Mouse (Mus musculus): Measurements from ENCODE around the gene Trnp1. TPM values are rescaled to one million over a fixed set of nuclear protein-coding genes. Genes with fewer than 3 reads are reported as not detected.

Trnp1 gene
- polyA plus RNA-seq, 1 experiment from 2014 or later, result 4.3 TPM

GRCm38 (mm10) chr4:133489489-133490245 lies 8.7 kb downstream of the Trnp1 start:
- Histone ChIP-seq H3K27me3 (peaks cover 14% of the 10 kb centered on the region), H3K4me3 (no peak overlapping the region), H3K27ac (no peak overlapping the region), H3K4me2 (replicated peaks) (no peak overlapping the region), H3K36me3 (no peaks in the 10 kb centered on the region), H3K4me1 (peaks cover 19% of the 10 kb centered on the region), H3K9me3 (replicated peaks) (no peaks in the 10 kb centered on the region), H3K9ac (no peak overlapping the region)
- ATAC-seq (ENCODE audit: low FRiP score), result no peak
- WGBS, result 63% methylated on average over 4 of the region's 4 CpGs

- Histone ChIP-seq H3K4me1 (peaks cover 22% of the 10 kb centered on the region), H3K27me3 (peaks cover 15% of the 10 kb centered on the region), H3K4me3 (no peak overlapping the region), H3K9ac (no peak overlapping the region), H3K27ac (no peak overlapping the region), H3K4me2 (replicated peaks) (no peak overlapping the region), H3K36me3 (no peaks in the 10 kb centered on the region), H3K9me3 (replicated peaks) (no peaks in the 10 kb centered on the region)
- 80% methylated on average over 20 of the region's 20 CpGs for WGBS
- no peak for ATAC-seq (ENCODE audit: low FRiP score)
Observed at GRCm38 (mm10) chr4:133488619-133489392, 9.5 kb downstream of the Trnp1 start.

GRCm38 (mm10) chr4:133486673-133487357 lies 11.5 kb downstream of the Trnp1 start:
- 94% methylated on average over 26 of the region's 26 CpGs for WGBS
- peaks cover 22% of the 10 kb centered on the region for H3K27me3 ChIP-seq
- H3K4me1 ChIP-seq, result peaks cover 18% of the 10 kb centered on the region
- no peak overlapping the region for H3K4me2 ChIP-seq (replicated peaks)
- no peaks in the 10 kb centered on the region for H3K9me3 ChIP-seq (replicated peaks)
- H3K36me3 ChIP-seq, result no peaks in the 10 kb centered on the region
- no peak overlapping the region for H3K27ac ChIP-seq
- ATAC-seq (ENCODE audit: low FRiP score), result no peak
- no peak overlapping the region for H3K9ac ChIP-seq
- no peak overlapping the region for H3K4me3 ChIP-seq

GRCm38 (mm10) chr4:133485691-133486425 lies 12.5 kb downstream of the Trnp1 start:
- WGBS, result 88% methylated on average over 28 of the region's 28 CpGs

GRCm38 (mm10) chr4:133484266-133485025 lies 13.9 kb downstream of the Trnp1 start:
- Histone ChIP-seq H3K4me2 (replicated peaks) (peak overlapping the region; percentile 31), H3K27me3 (peaks cover 41% of the 10 kb centered on the region), H3K4me3 (no peak overlapping the region; the same call in 1 of the 2 replicates), H3K36me3 (no peaks in the 10 kb centered on the region), H3K9me3 (replicated peaks) (no peaks in the 10 kb centered on the region), H3K9ac (0 out of 2 replicates have a peak overlapping the region, but pooled peaks have one; percentile 25), H3K4me1 (peaks cover 12% of the 10 kb centered on the region), H3K27ac (no peak overlapping the region)
- ATAC-seq (ENCODE audit: low FRiP score), result no peak
- WGBS, result 13% methylated on average over 22 of the region's 22 CpGs

More at GRCm38 (mm10) chr4:133485691-133486425, 12.5 kb downstream of the Trnp1 start:
- Histone ChIP-seq H3K4me3 (no peak overlapping the region), H3K27ac (no peak overlapping the region), H3K9me3 (replicated peaks) (no peaks in the 10 kb centered on the region), H3K27me3 (peaks cover 32% of the 10 kb centered on the region), H3K4me1 (peaks cover 12% of the 10 kb centered on the region), H3K36me3 (no peaks in the 10 kb centered on the region), H3K9ac (no peak overlapping the region), H3K4me2 (replicated peaks) (no peak overlapping the region)
- ATAC-seq (ENCODE audit: low FRiP score), result no peak

GRCm38 (mm10) chr4:133482479-133482878 lies 15.9 kb downstream of the Trnp1 start:
- 77% methylated on average over 3 of the region's 3 CpGs for WGBS
- peaks cover 54% of the 10 kb centered on the region for H3K27me3 ChIP-seq
- ATAC-seq (ENCODE audit: low FRiP score), result no peak

GRCm38 (mm10) chr4:133481488-133481887 lies 16.9 kb downstream of the Trnp1 start:
- Histone ChIP-seq H3K36me3 (no peaks in the 10 kb centered on the region), H3K9ac (no peak overlapping the region), H3K9me3 (replicated peaks) (no peaks in the 10 kb centered on the region), H3K4me3 (no peak overlapping the region), H3K4me1 (peaks cover 11% of the 10 kb centered on the region), H3K27me3 (peaks cover 57% of the 10 kb centered on the region), H3K27ac (no peak overlapping the region), H3K4me2 (replicated peaks) (no peak overlapping the region)
- WGBS, result 42% methylated on average over 4 of the region's 4 CpGs
- ATAC-seq (ENCODE audit: low FRiP score), result no peak

More at GRCm38 (mm10) chr4:133482479-133482878, 15.9 kb downstream of the Trnp1 start:
- Histone ChIP-seq H3K4me2 (replicated peaks) (no peak overlapping the region), H3K4me1 (peaks cover 11% of the 10 kb centered on the region), H3K36me3 (no peaks in the 10 kb centered on the region), H3K27ac (no peak overlapping the region), H3K9me3 (replicated peaks) (no peaks in the 10 kb centered on the region), H3K4me3 (no peak overlapping the region), H3K9ac (no peak overlapping the region)

- peak overlapping the region; percentile 52 for H3K4me2 ChIP-seq (replicated peaks)
- no peak overlapping the region for H3K27ac ChIP-seq
- H3K4me1 ChIP-seq, result peaks cover 11% of the 10 kb centered on the region
- peak overlapping the region; percentile 46 for H3K4me3 ChIP-seq
- 45% methylated on average over 6 of the region's 6 CpGs for WGBS
- H3K9ac ChIP-seq, result 0 out of 2 replicates have a peak overlapping the region, but pooled peaks have one; percentile 36
- no peaks in the 10 kb centered on the region for H3K9me3 ChIP-seq (replicated peaks)
- H3K36me3 ChIP-seq, result no peaks in the 10 kb centered on the region
- ATAC-seq (ENCODE audit: low FRiP score), result no peak
- peaks cover 57% of the 10 kb centered on the region for H3K27me3 ChIP-seq
Observed at GRCm38 (mm10) chr4:133480754-133481153, 17.6 kb downstream of the Trnp1 start.

- H3K36me3 ChIP-seq, result no peaks in the 10 kb centered on the region
- H3K4me1 ChIP-seq, result peaks cover 11% of the 10 kb centered on the region
- WGBS, result 4% methylated on average over 33 of the region's 34 CpGs
- H3K4me2 ChIP-seq (replicated peaks), result peak overlapping the region; percentile 52
- no peak overlapping the region for H3K27ac ChIP-seq
- no peaks in the 10 kb centered on the region for H3K9me3 ChIP-seq (replicated peaks)
- ATAC-seq (ENCODE audit: low FRiP score), result no peak; the same call in 1 of the 2 replicates
- peaks cover 57% of the 10 kb centered on the region for H3K27me3 ChIP-seq
- peak overlapping the region; percentile 46 for H3K4me3 ChIP-seq
- H3K9ac ChIP-seq, result peak overlapping the region; percentile 36; the same call in 1 of the 2 replicates
Observed at GRCm38 (mm10) chr4:133480185-133480537, 18.2 kb downstream of the Trnp1 start.

GRCm38 (mm10) chr4:133479458-133480184 lies 18.7 kb downstream of the Trnp1 start, which contains the start of gene Tent5b:
Gene Tent5b (plus strand): TSS chr4:133480132.
- Histone ChIP-seq H3K9ac (peak within 1 kb of the TSS; percentile 36; the same call in 1 of the 2 replicates), H3K36me3 (no peaks in the 10 kb centered on the region), H3K4me3 (peak within 1 kb of the TSS; percentile 46), H3K27ac (no peak within 1 kb of the TSS), H3K9me3 (replicated peaks) (no peaks in the 10 kb centered on the region), H3K27me3 (peaks cover 61% of the 10 kb centered on the region), H3K4me2 (replicated peaks) (peak within 1 kb of the TSS; percentile 52), H3K4me1 (peaks cover 11% of the 10 kb centered on the region)
- ATAC-seq (ENCODE audit: low FRiP score), result peak; percentile 99
- WGBS, result 3% methylated on average over 29 of the region's 29 CpGs
